ENCODE assay signal across 8 mouse cellular contexts in genomic region chr19:47343422-47343821, GRCm38 (mm10).
DNase-seq lines count a peak whose midpoint lies in the region; ATAC-seq and TF ChIP-seq lines count a peak whose summit lies in the region.

No protein-coding gene starts in this region.

- no peak for TF ChIP-seq CTCF in lung, postnatal 0 days (IDR thresholded peaks at IDR 0.05)
- TF ChIP-seq CTCF in lung, adult 2 months (IDR thresholded peaks at IDR 0.05; ENCODE audit: insufficient read depth, low read length): no peak
- TF ChIP-seq CTCF in hindbrain, postnatal 0 days (IDR thresholded peaks at IDR 0.05; ENCODE audit: low read depth): no peak

- 0 out of 2 replicates have a peak, but pooled peaks have one; percentile 7 for ATAC-seq in lung, postnatal 0 days
- ATAC-seq in hindbrain, postnatal 0 days: peak; percentile 34; the same call in 1 of the 2 replicates
- ATAC-seq in midbrain, embryonic 11.5 days (ENCODE audit: low FRiP score): peak; percentile 20; the same call in 1 of the 2 replicates

- WGBS in lung, postnatal 0 days: 7% methylated on average over 23 of the region's 39 CpGs
- WGBS in lung, adult 2 months: 31% methylated on average over 39 of the region's 39 CpGs
- 5% methylated on average over 39 of the region's 39 CpGs for WGBS in hindbrain, postnatal 0 days
- WGBS in midbrain, embryonic 11.5 days: under 1% methylated on average over 39 of the region's 39 CpGs

- peaks cover 6% of the 10 kb centered on the region; the same call in 1 of the 2 replicates for H3K4me1 ChIP-seq in lung, postnatal 0 days (ENCODE audit: insufficient read depth, low read depth, low read length)
- peaks cover 12% of the 10 kb centered on the region for H3K4me1 ChIP-seq in lung, adult 2 months (ENCODE audit: control insufficient read depth, insufficient read depth, low read length)
- peaks cover 5% of the 10 kb centered on the region; the same call in 1 of the 2 replicates for H3K4me1 ChIP-seq in hindbrain, postnatal 0 days (ENCODE audit: insufficient read depth, low read length)
- peaks cover 15% of the 10 kb centered on the region for H3K4me1 ChIP-seq in midbrain, embryonic 11.5 days (ENCODE audit: control insufficient read depth, insufficient read depth, low read length)

- no peaks in the 10 kb centered on the region for H3K36me3 ChIP-seq in lung, postnatal 0 days (ENCODE audit: insufficient read depth, low read length)
- H3K36me3 ChIP-seq in hindbrain, postnatal 0 days (ENCODE audit: insufficient read depth, low read length): no peaks in the 10 kb centered on the region
- H3K36me3 ChIP-seq in midbrain, embryonic 11.5 days (ENCODE audit: control insufficient read depth, insufficient read depth, low read length): no peaks in the 10 kb centered on the region

- no peaks in the 10 kb centered on the region for H3K9me3 ChIP-seq in lung, postnatal 0 days (ENCODE audit: low read length)
- H3K9me3 ChIP-seq in hindbrain, postnatal 0 days (ENCODE audit: low read length): no peaks in the 10 kb centered on the region
- no peaks in the 10 kb centered on the region for H3K9me3 ChIP-seq in midbrain, embryonic 11.5 days (ENCODE audit: control insufficient read depth, low read length)

- peak overlapping the region; percentile 48 for H3K4me2 ChIP-seq in lung, postnatal 0 days (replicated peaks; ENCODE audit: low read depth, low read length)
- H3K4me2 ChIP-seq in hindbrain, postnatal 0 days (ENCODE audit: low read depth, low read length): peak overlapping the region; percentile 67
- H3K4me2 ChIP-seq in midbrain, embryonic 11.5 days: peak overlapping the region; percentile 63

- H3K27ac ChIP-seq in lung, postnatal 0 days (ENCODE audit: low read length): no peak overlapping the region
- no peak overlapping the region for H3K27ac ChIP-seq in hindbrain, postnatal 0 days
- no peak overlapping the region for H3K27ac ChIP-seq in midbrain, embryonic 11.5 days (ENCODE audit: low read depth, low read length)

- peak; percentile 44 for DNase-seq in cerebellum, adult 9-11 months
- DNase-seq in cerebellum, postnatal 14 days: no peak
- no peak for DNase-seq in lung, postnatal 0 days (ENCODE audit: low spot score)
- DNase-seq in lung, adult 2 months: no peak
- DNase-seq in hindbrain, postnatal 0 days (ENCODE audit: low spot score): no peak
- DNase-seq in midbrain, embryonic 11.5 days (ENCODE audit: low spot score, missing footprints): peak; percentile 88
- DNase-seq in yolk sac, embryonic 10.5 days (ENCODE audit: low spot score): no peak
- DNase-seq in urinary bladder, postnatal 14 days (ENCODE audit: low spot score): no peak

- TF ChIP-seq POLR2A in lung, adult 2 months (IDR thresholded peaks at IDR 0.05; ENCODE audit: borderline replicate concordance, extremely low read depth, low read depth, low read length): no peak

- no peak for TF ChIP-seq EP300 in lung, postnatal 0 days (IDR thresholded peaks at IDR 0.05)

- H3K9ac ChIP-seq in lung, postnatal 0 days (replicated peaks; ENCODE audit: low read depth): no peak overlapping the region
- peak overlapping the region; percentile 30; the same call in 1 of the 2 replicates for H3K9ac ChIP-seq in hindbrain, postnatal 0 days (replicated peaks; ENCODE audit: low read length)
- H3K9ac ChIP-seq in midbrain, embryonic 11.5 days (ENCODE audit: low read length): peak overlapping the region; percentile 39

- H3K27me3 ChIP-seq in lung, postnatal 0 days (replicated peaks; ENCODE audit: insufficient read depth, low read length): no peaks in the 10 kb centered on the region
- H3K27me3 ChIP-seq in hindbrain, postnatal 0 days (ENCODE audit: insufficient read depth, low read length): 0 out of 2 replicates have a peak, but pooled peaks cover 14% of the 10 kb centered on the region
- H3K27me3 ChIP-seq in midbrain, embryonic 11.5 days (ENCODE audit: control insufficient read depth, insufficient read depth, low read length): peaks cover 35% of the 10 kb centered on the region

- H3K4me3 ChIP-seq in lung, postnatal 0 days (ENCODE audit: low read depth, low read length): peak overlapping the region; percentile 15; the same call in 1 of the 2 replicates
- no peak overlapping the region for H3K4me3 ChIP-seq in lung, adult 2 months (replicated peaks; ENCODE audit: extremely low read depth, low read depth, low read length)
- peak overlapping the region; percentile 39 for H3K4me3 ChIP-seq in hindbrain, postnatal 0 days (ENCODE audit: low read length)
- H3K4me3 ChIP-seq in midbrain, embryonic 11.5 days (ENCODE audit: low read depth, low read length): peak overlapping the region; percentile 27

Comparison
In these comparisons a context has a peak if more than half of its experiments do, and no peak if none do; other contexts are left out.
1. DNase-seq: peak in cerebellum, adult 9-11 months (single experiment) and midbrain, embryonic 11.5 days (single experiment); none in cerebellum, postnatal 14 days (0 of 2), lung, postnatal 0 days (single experiment), lung, adult 2 months (single experiment), hindbrain, postnatal 0 days (single experiment), yolk sac, embryonic 10.5 days (single experiment) and urinary bladder, postnatal 14 days (single experiment).
2. Peak in every context shown above with its lines, with median percentiles within 50 percentile points of each other: ATAC-seq and H3K4me2 ChIP-seq.